Mouse (Mus musculus) midbrain, postnatal 0 days (tissue): ENCODE results near the gene Prelp. TPM values are rescaled to one million over a fixed set of nuclear protein-coding genes. Genes with fewer than 3 reads are reported as not detected.

Experiments
- ATAC-seq: fragments of 200-750 bp; cut with Nextera tagmentation; 2 replicates; pipeline ENCODE4 v1.8.0; 2017; ENCODE audit warnings: moderate number of reproducible peaks, mild to moderate bottlenecking, moderate TSS enrichment, moderate library complexity; ENCODE audit not compliant: low FRiP score
- DNase-seq: peaks from one replicate; pipeline ENCODE4 v3.0.0-alpha.2; 2015; ENCODE audit warnings: low spot score
- H3K27ac ChIP-seq: fragments of 300-500 bp; sonication (generic); 2 replicates; pipeline ENCODE4 v1.5.1; 2014; ENCODE audit warnings: low read depth, mild to moderate bottlenecking, low read length, mixed read lengths
- H3K27me3 ChIP-seq: fragments of 300-500 bp; sonication (generic); 2 replicates; pipeline ENCODE4 v1.6.1; 2014; ENCODE audit warnings: low read length, control low read depth, mixed read lengths; ENCODE audit not compliant: insufficient read depth
- H3K36me3 ChIP-seq: fragments of 300-500 bp; sonication (generic); 2 replicates; pipeline ENCODE4 v1.6.1; 2014; ENCODE audit warnings: low read length, control low read depth, mixed read lengths; ENCODE audit not compliant: insufficient read depth
- H3K4me1 ChIP-seq: fragments of 300-500 bp; sonication (generic); 2 replicates; pipeline ENCODE4 v1.6.1; 2014; ENCODE audit warnings: mild to moderate bottlenecking, control low read depth, antibody characterized with exemption, low read length, mixed read lengths; ENCODE audit not compliant: insufficient read depth
- H3K4me2 ChIP-seq: fragments of 300-500 bp; sonication (generic); 2 replicates; pipeline ENCODE4 v1.6.1; 2014; ENCODE audit warnings: low read depth, mild to moderate bottlenecking, low read length, mixed read lengths; ENCODE audit not compliant: poor library complexity, severe bottlenecking
- H3K4me3 ChIP-seq: fragments of 300-500 bp; sonication (generic); 2 replicates; pipeline ENCODE4 v1.5.1; 2014; ENCODE audit warnings: low read depth, mild to moderate bottlenecking, low read length, moderate library complexity
- H3K9ac ChIP-seq: fragments of 300-500 bp; sonication (generic); replicated peaks from 2 replicates; pipeline ENCODE4 v1.6.1; 2014; ENCODE audit warnings: mild to moderate bottlenecking, low read length, moderate library complexity, mixed read lengths; ENCODE audit not compliant: poor library complexity, severe bottlenecking
- H3K9me3 ChIP-seq: fragments of 300-500 bp; sonication (generic); 2 replicates; pipeline ENCODE4 v1.6.1; 2016; ENCODE audit warnings: low read length, control low read depth
- CTCF ChIP-seq: IDR thresholded peaks from 2 replicates; pipeline ENCODE4 v1.5.1; 2016; ENCODE audit warnings: antibody characterized with exemption, mild to moderate bottlenecking
- WGBS: fragments of 180-500 bp; shearing (Covaris S2); extraction: QIAGEN DNeasy Blood & Tissue Kit; methylation state at CpG from one replicate; pipeline ENCODE4 v1.1.7; 2014; 5-methylcytosine and 5-hydroxymethylcytosine counted together
- polyA plus RNA-seq: library from polyadenylated mRNA; unstranded; fragments of >200 nt; fragmentation: Nextera tagmentation; extraction: Ambion mirVana; gene quantifications from 2 replicates; pipeline ENCODE4 v1.2.1, GENCODE M21; 2015
- total RNA-seq: library from RNA; depleted of rRNA; stranded (reverse); fragments of >200 nt; gene quantifications from 2 replicates; pipeline ENCODE4 v1.2.3, GENCODE M21; 2014; rRNA removed

Prelp gene
- total and polyA plus RNA-seq, 2 experiments from 2014 or later: 5.4 to 7.9 TPM

DNA sequence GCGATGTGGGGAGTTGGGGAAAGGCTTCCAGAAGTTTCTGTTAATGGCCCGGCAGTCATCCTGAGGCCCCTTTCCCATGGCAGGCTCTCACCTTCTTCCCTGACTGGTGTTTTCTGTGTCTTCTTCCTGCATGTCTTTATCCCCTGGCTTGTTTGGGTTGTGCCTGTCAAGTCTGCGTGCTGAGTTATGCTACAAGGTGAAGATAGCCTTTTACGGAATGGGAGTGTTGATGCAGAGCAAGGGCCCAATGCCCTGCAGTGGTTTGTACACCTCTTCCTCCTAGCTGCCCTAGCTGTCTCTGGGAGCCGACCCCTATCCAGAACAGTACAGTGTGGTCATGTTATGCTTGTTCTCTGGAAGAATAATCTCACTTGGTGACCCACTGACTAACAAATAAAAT lies 60.2 kb downstream of the Prelp start:
- Histone ChIP-seq H3K4me1 (0 out of 2 replicates have a peak, but pooled peaks cover 2% of the 10 kb centered on the region), H3K9me3 (no peaks in the 10 kb centered on the region; the same call in 1 of the 2 replicates), H3K27me3 (no peaks in the 10 kb centered on the region), H3K4me2 (no peak overlapping the region), H3K4me3 (no peak overlapping the region), H3K9ac (no peak overlapping the region), H3K36me3 (no peaks in the 10 kb centered on the region), H3K27ac (no peak overlapping the region)
- ATAC-seq: no peak
- no peak for TF ChIP-seq CTCF
- 79% methylated on average over 5 of the region's 5 CpGs for WGBS
- no peak for DNase-seq

Other genes with a start within 250 kb of the Prelp start
- gene Lax1, start 231.3 kb downstream of the Prelp start, total RNA-seq: 0.09 TPM in 1 of 2 replicates, not detected in the other
- gene Lax1, start 231.3 kb downstream of the Prelp start, polyA plus RNA-seq: 0.09 TPM in 1 of 2 replicates, not detected in the other
- 48.3 and 62.3 TPM in 2 replicates for gene Atp2b4, start 120.4 kb downstream of the Prelp start, total RNA-seq
- gene Atp2b4, start 120.4 kb downstream of the Prelp start, polyA plus RNA-seq: 11.3 and 12.1 TPM in 2 replicates
- 5.0 and 7.3 TPM in 2 replicates for gene Optc, start 13.4 kb downstream of the Prelp start, total RNA-seq
- gene Optc, start 13.4 kb downstream of the Prelp start, polyA plus RNA-seq: 2.1 and 2.7 TPM in 2 replicates
- gene Fmod, start 115.8 kb upstream of the Prelp start, total RNA-seq: 17.0 and 17.1 TPM in 2 replicates
- 24.8 and 26.3 TPM in 2 replicates for gene Fmod, start 115.8 kb upstream of the Prelp start, polyA plus RNA-seq
- gene Btg2, start 157.7 kb upstream of the Prelp start, total RNA-seq: 12.0 and 19.8 TPM in 2 replicates
- 8.9 and 9.9 TPM in 2 replicates for gene Btg2, start 157.7 kb upstream of the Prelp start, polyA plus RNA-seq
- gene Chit1, start 189.8 kb upstream of the Prelp start, total RNA-seq: 0.24 and 0.99 TPM in 2 replicates
- 0.21 and 0.48 TPM in 2 replicates for gene Chit1, start 189.8 kb upstream of the Prelp start, polyA plus RNA-seq